Mouse (Mus musculus) midbrain, embryonic 16.5 days (tissue): ENCODE measurements around the gene Arf1. TPM values are rescaled to one million over a fixed set of nuclear protein-coding genes. Genes with fewer than 3 reads are reported as not detected.

ENCODE experiments used
- ATAC-seq: fragments of 200-750 bp; cut with Nextera tagmentation; 2 replicates; pipeline ENCODE4 v1.8.0; 2017; ENCODE audit warnings: moderate TSS enrichment
- H3K27ac ChIP-seq: fragments of 300-500 bp; sonication (generic); 2 replicates; pipeline ENCODE4 v1.5.1; 2014; ENCODE audit warnings: mild to moderate bottlenecking, low read length, mixed read lengths
- H3K27me3 ChIP-seq: fragments of 300-500 bp; sonication (generic); 2 replicates; pipeline ENCODE4 v1.6.1; 2014; ENCODE audit warnings: low read depth, low read length, mixed read lengths; ENCODE audit not compliant: control insufficient read depth, insufficient read depth
- H3K36me3 ChIP-seq: fragments of 300-500 bp; sonication (generic); 2 replicates; pipeline ENCODE4 v1.6.1; 2014; ENCODE audit warnings: mild to moderate bottlenecking, low read length, moderate library complexity, mixed read lengths; ENCODE audit not compliant: control insufficient read depth, insufficient read depth
- H3K4me1 ChIP-seq: fragments of 300-500 bp; sonication (generic); 2 replicates; pipeline ENCODE4 v1.6.1; 2014; ENCODE audit warnings: mild to moderate bottlenecking, low read length, mixed read lengths; ENCODE audit not compliant: control insufficient read depth, insufficient read depth
- H3K4me2 ChIP-seq: fragments of 300-500 bp; sonication (generic); 2 replicates; pipeline ENCODE4 v1.6.1; 2014; ENCODE audit warnings: mild to moderate bottlenecking, low read length, mixed read lengths
- H3K4me3 ChIP-seq: fragments of 300-500 bp; sonication (generic); 2 replicates; pipeline ENCODE4 v1.5.1; 2014; ENCODE audit warnings: low read depth, mild to moderate bottlenecking, low read length, moderate library complexity, mixed read lengths
- H3K9ac ChIP-seq: fragments of 300-500 bp; sonication (generic); 2 replicates; pipeline ENCODE4 v1.6.1; 2014; ENCODE audit warnings: low read depth, low read length, mixed read lengths
- H3K9me3 ChIP-seq: fragments of 300-500 bp; sonication (generic); replicated peaks from 2 replicates; pipeline ENCODE4 v1.6.1; 2014; ENCODE audit warnings: mild to moderate bottlenecking, low read length, mixed read lengths; ENCODE audit not compliant: control insufficient read depth, poor library complexity, severe bottlenecking
- WGBS: fragments of 180-500 bp; shearing (Covaris S2); extraction: QIAGEN DNeasy Blood & Tissue Kit; methylation state at CpG from one replicate; pipeline ENCODE4 v1.1.7; 2014; 5-methylcytosine and 5-hydroxymethylcytosine counted together
- polyA plus RNA-seq: library from polyadenylated mRNA; unstranded; fragments of >200 nt; fragmentation: Nextera tagmentation; extraction: Ambion mirVana; gene quantifications from 2 replicates; pipeline ENCODE4 v1.2.1, GENCODE M21; 2015

Arf1 gene
- polyA plus RNA-seq, 1 experiment from 2014 or later, result 651 TPM

DNA sequence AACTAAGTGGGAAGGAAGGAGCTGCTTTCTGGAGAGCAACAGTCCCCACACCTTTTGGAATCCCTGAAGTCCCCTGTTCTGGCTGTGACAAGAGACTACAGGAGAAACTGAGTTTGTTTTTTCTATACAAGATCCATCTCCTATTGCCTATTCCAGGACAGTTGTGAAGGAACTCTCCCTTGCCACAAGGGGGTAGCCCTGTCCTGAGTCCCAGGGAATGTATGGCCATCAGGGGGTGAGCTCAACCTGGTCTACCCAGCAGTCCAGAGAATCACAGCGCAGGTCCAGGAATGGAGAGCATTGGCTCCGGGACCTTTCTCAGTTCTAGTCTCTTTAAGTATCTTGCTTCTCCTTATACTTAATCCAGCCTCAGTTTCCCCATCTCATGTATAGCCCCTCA lies 4.7 kb upstream of the Arf1 start:
- no peak overlapping the region for H3K9ac ChIP-seq
- peaks cover 6% of the 10 kb centered on the region; the same call in 1 of the 2 replicates for H3K4me1 ChIP-seq
- no peak overlapping the region for H3K4me2 ChIP-seq
- no peaks in the 10 kb centered on the region for H3K36me3 ChIP-seq
- H3K27ac ChIP-seq, result no peak overlapping the region
- H3K4me3 ChIP-seq, result no peak overlapping the region
- no peaks in the 10 kb centered on the region for H3K27me3 ChIP-seq
- H3K9me3 ChIP-seq, result no peaks in the 10 kb centered on the region
- 65% methylated on average over 2 of the region's 2 CpGs for WGBS
- ATAC-seq, result no peak

DNA sequence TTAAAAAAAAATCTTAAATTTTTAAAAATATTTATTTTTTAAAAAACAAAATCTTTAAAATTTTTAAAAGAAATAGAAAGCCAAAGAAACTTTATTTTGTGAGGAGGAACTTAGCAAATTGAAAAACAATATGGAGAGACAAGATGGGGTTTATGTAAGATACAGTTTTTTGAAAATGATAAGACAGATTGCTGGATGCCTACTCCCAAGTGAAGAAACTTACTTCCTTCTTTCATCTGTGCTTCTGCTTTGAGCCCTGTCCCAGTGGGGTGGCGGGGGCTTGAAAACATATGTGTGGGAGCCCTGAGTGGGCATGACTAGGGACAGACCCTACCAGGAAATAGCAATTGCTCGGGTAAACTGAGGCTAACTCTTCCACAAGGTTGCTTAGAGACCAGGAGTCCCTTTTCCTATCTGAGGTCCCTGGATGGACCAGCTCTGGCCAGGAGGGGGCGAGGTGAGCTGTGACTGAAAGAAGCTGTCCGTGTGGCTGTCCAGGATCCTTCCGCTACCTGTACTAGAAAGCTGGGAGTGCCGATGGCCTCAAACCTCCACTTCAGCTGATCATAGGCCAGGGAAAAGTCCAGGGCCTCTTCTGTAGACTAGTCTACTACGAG lies 2.2 kb upstream of the Arf1 start:
- Histone ChIP-seq H3K9ac (no peak overlapping the region), H3K27ac (no peak overlapping the region), H3K27me3 (no peaks in the 10 kb centered on the region), H3K4me2 (no peak overlapping the region), H3K4me3 (no peak overlapping the region), H3K4me1 (peaks cover 25% of the 10 kb centered on the region), H3K36me3 (no peaks in the 10 kb centered on the region), H3K9me3 (no peaks in the 10 kb centered on the region)
- ATAC-seq, result no peak
- WGBS, result 15% methylated on average over 7 of the region's 7 CpGs

DNA sequence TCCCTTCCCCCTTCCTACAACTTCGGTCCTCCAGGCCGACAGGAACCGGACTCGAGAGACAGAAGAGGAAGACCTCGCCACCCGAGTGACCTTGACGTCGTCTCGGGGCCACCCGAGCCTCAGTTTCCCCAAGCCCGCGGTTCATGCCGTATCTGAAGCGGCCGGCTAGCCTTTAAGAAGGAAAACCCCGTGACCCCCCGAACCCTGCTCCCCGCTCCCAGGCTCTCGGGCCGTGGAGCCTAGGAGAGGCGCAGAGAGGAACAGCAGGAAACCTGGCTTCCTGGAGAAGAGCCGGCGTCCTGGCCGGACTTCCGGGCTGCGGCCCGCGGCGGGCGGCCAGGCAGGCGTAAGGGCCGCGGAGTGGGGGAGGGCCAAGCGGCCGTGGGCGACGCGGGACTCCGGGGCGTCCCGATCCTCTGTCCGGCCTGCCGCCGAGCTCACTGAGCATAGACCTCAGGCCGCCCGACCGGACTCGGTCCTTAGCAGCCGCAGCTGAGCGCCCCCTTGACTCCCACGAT lies 407 bp downstream of the Arf1 start:
- peak overlapping the region; percentile 90 for H3K27ac ChIP-seq
- peak; percentile 80; the same call in 1 of the 2 replicates for ATAC-seq
- H3K4me3 ChIP-seq, result peak overlapping the region; percentile 97
- peak overlapping the region; percentile 98 for H3K9ac ChIP-seq
- WGBS, result under 1% methylated on average over 46 of the region's 51 CpGs
- no peaks in the 10 kb centered on the region for H3K9me3 ChIP-seq
- no peaks in the 10 kb centered on the region for H3K36me3 ChIP-seq
- H3K27me3 ChIP-seq, result no peaks in the 10 kb centered on the region
- H3K4me1 ChIP-seq, result peaks cover 34% of the 10 kb centered on the region
- peak overlapping the region; percentile 66 for H3K4me2 ChIP-seq

DNA sequence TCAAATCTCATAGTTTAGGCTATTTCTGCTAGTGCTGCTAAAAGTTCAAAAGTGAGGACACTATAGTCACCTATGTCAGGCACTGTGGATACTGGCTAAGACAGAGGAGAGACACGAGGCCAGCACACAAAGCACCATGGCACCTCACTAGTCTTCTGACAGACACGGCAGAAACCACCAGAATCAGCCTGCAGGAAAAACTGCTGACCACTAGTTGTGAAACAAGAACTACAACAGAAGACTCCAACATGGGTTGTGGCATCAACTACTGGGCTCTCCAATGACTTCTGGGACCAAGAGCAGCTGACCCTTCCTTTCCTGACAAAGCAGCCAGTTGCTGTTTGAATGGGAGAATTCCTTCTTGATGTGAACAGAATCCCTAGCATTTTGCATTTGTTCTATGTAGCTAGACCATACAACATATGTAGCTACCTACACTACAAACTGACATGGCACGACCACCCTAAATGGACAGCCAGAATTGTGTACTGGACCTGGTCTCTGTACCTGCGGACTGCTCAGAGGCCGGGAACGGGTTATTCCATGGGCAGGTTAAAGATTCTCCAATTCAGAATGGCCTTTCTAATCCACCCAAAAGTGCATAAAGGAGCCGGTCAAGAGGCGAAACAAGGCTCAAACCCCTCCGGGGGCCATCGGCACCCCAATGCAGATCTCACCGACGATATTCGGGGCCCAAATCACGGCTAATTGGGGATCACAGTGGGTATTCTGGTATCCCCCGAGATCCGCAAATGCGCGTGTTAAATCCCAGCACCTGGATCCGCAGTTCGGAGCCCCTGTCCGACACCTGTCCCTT lies 1.1 kb downstream of the Arf1 start:
- peak overlapping the region; percentile 66 for H3K4me2 ChIP-seq
- H3K36me3 ChIP-seq, result no peaks in the 10 kb centered on the region
- H3K4me1 ChIP-seq, result peaks cover 36% of the 10 kb centered on the region
- WGBS, result 5% methylated on average over 21 of the region's 21 CpGs
- H3K27ac ChIP-seq, result peak overlapping the region; percentile 90
- no peaks in the 10 kb centered on the region for H3K27me3 ChIP-seq
- H3K4me3 ChIP-seq, result peak overlapping the region; percentile 97
- ATAC-seq, result no peak
- H3K9ac ChIP-seq, result peak overlapping the region; percentile 98
- no peaks in the 10 kb centered on the region for H3K9me3 ChIP-seq

DNA sequence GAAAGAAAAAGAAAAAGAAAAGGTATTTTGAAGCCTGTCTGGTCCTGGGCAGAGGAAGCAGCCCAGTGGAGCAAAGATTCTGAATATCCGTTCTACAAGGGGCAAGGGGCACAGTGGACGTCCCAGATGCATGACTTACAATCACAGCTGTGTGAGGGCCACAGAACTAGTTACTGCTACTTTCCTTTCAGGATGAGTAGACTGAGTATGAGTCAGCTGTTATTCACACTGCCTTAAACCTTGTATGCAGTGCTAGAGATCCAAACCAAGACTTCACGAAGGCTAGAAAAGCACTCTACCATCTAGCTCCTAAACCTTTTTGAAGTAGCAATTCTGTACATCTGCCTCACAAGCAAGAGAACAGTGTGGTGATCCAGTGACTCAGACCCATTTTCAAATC lies 1.8 kb downstream of the Arf1 start:
- Histone ChIP-seq H3K4me2 (peak overlapping the region; percentile 66), H3K9ac (no peak overlapping the region), H3K27ac (no peak overlapping the region), H3K27me3 (no peaks in the 10 kb centered on the region), H3K4me1 (peaks cover 41% of the 10 kb centered on the region), H3K4me3 (peak overlapping the region; percentile 97), H3K36me3 (no peaks in the 10 kb centered on the region), H3K9me3 (no peaks in the 10 kb centered on the region)
- no peak for ATAC-seq
- WGBS, result 64% methylated on average over 3 of the region's 3 CpGs

DNA sequence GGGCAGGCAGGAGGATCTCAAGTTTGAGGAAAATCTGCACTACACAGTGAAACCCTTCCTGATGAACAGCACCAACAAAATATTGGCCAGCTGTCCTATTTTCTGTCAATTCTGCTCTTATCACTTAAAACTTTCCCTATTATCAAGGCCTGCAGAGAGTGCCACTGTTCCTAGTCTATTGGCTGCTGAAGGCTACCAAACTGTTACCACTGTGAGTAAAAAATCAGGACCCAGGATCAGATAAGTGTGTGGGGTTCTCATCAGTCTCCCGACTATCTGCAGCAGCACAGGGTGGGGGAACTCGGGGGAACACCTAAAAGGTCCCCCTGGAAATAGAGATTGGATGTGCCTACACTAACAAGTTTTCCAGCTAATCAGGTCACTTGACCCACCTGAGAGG lies 2.9 kb downstream of the Arf1 start:
- ATAC-seq, result no peak
- H3K9ac ChIP-seq, result no peak overlapping the region
- peaks cover 42% of the 10 kb centered on the region for H3K4me1 ChIP-seq
- no peaks in the 10 kb centered on the region for H3K36me3 ChIP-seq
- no peaks in the 10 kb centered on the region for H3K9me3 ChIP-seq
- H3K27ac ChIP-seq, result no peak overlapping the region
- H3K4me3 ChIP-seq, result no peak overlapping the region
- no peaks in the 10 kb centered on the region for H3K27me3 ChIP-seq
- no peak overlapping the region for H3K4me2 ChIP-seq
- 75% methylated on average over 2 of the region's 2 CpGs for WGBS

DNA sequence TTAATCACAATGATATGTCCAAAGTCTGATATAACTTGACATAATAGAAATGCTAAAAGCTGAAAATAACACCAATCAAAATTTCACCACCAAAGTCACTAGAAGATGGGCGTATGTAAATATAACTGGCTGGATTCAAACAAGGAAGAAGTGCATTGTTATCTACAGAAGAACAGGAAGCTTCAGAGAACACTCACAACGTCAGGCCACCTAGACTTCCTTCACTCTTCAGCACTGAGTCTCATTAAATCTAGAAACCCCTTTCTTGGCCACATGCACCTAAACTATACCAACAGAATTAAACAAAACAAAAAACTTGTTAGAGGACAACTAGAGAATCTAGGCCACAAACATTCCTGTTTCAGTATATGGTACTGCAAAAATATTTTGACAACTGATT lies 3.6 kb downstream of the Arf1 start:
- no peak overlapping the region for H3K27ac ChIP-seq
- no peak overlapping the region for H3K4me3 ChIP-seq
- ATAC-seq, result no peak
- no peak overlapping the region for H3K9ac ChIP-seq
- H3K27me3 ChIP-seq, result no peaks in the 10 kb centered on the region
- H3K36me3 ChIP-seq, result peaks cover 1% of the 10 kb centered on the region; the same call in 1 of the 2 replicates
- H3K4me1 ChIP-seq, result peaks cover 42% of the 10 kb centered on the region
- H3K9me3 ChIP-seq, result no peaks in the 10 kb centered on the region
- WGBS, result 75% methylated on average over 2 of the region's 2 CpGs
- no peak overlapping the region for H3K4me2 ChIP-seq

DNA sequence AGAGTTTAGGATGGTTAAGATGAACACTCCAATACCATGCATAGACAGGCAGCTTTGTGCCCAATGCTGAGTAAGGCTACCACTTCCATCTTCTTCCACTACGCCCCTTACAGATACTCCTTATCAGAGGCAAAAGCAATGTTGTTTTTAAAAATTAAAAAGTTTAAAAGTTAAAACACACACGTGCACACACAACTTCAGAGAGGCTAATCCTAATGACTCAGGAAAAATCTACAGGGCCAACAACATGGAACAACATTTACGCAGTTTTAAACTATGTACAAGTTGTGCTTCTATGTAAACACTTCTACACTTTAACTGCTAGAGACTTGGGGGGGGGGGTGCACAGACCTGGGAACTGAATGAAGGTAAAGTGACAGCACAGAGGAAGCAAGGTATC lies 4.0 kb downstream of the Arf1 start:
- 95% methylated on average over 3 of the region's 3 CpGs for WGBS
- peaks cover 3% of the 10 kb centered on the region; the same call in 1 of the 2 replicates for H3K36me3 ChIP-seq
- no peak for ATAC-seq
- H3K4me1 ChIP-seq, result peaks cover 42% of the 10 kb centered on the region
- H3K9me3 ChIP-seq, result no peaks in the 10 kb centered on the region
- no peaks in the 10 kb centered on the region for H3K27me3 ChIP-seq
- H3K4me2 ChIP-seq, result no peak overlapping the region
- no peak overlapping the region for H3K4me3 ChIP-seq
- H3K9ac ChIP-seq, result no peak overlapping the region
- H3K27ac ChIP-seq, result no peak overlapping the region

DNA sequence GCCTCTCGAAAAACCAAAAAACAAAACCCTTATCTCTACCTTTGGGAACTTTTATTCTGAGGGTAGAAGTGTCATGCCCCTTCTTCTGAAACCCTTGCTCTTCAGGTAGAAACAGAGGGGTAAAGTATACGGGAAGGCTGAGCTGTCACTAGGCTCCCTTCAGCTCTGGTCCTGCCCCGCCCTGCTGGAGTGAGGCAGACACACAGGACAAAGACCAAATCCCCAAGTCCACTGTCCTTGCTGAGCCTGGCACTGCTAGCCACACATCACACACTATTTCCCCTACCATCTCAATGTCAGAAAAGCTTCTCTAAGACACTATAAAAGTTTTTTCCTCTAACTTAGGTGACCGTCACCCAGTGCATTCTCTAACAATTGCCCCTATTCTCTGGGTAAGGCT lies 5.8 kb downstream of the Arf1 start:
- no peak overlapping the region for H3K4me3 ChIP-seq
- WGBS, result 92% methylated on average over 4 of the region's 4 CpGs

More for the DNA sequence above, 5.8 kb downstream of the Arf1 start:
- no peak overlapping the region for H3K4me2 ChIP-seq
- ATAC-seq, result no peak
- H3K27me3 ChIP-seq, result no peaks in the 10 kb centered on the region
- H3K36me3 ChIP-seq, result peaks cover 3% of the 10 kb centered on the region; the same call in 1 of the 2 replicates
- H3K9me3 ChIP-seq, result no peaks in the 10 kb centered on the region
- peaks cover 36% of the 10 kb centered on the region for H3K4me1 ChIP-seq
- H3K9ac ChIP-seq, result no peak overlapping the region
- no peak overlapping the region for H3K27ac ChIP-seq
